9 mouse cellular contexts compared by ENCODE assay signal in genomic region chr12:25190360-25190759, GRCm38 (mm10).
DNase-seq lines count a peak whose midpoint lies in the region; ATAC-seq and TF ChIP-seq lines count a peak whose summit lies in the region.
"Had no signal": no experiment of that assay in that cellular context is flagged by ENCODE, and none has a peak within 500 bp of the region (broad histone marks: within the 10 kb centered on the region; RNA-seq: fewer than 3 reads in every experiment).

No protein-coding gene starts in this region.

- ATAC-seq in lung, embryonic 14.5 days (ENCODE audit: insufficient read depth) = peak; percentile 57; the same call in 1 of the 2 replicates
- ATAC-seq in embryonic facial prominence, embryonic 14.5 days (ENCODE audit: low read depth) = peak; percentile 60; the same call in 1 of the 2 replicates
- ATAC-seq in intestine, embryonic 16.5 days = peak; percentile 94
- ATAC-seq in hindbrain, postnatal 0 days = no peak

- no peaks in the 10 kb centered on the region for H3K4me1 ChIP-seq in lung, embryonic 14.5 days (ENCODE audit: insufficient read depth)
- H3K4me1 ChIP-seq in embryonic facial prominence, embryonic 14.5 days (ENCODE audit: control insufficient read depth, insufficient read depth, low read length) = peaks cover 20% of the 10 kb centered on the region
- peaks cover 16% of the 10 kb centered on the region for H3K4me1 ChIP-seq in intestine, embryonic 16.5 days (ENCODE audit: control insufficient read depth, insufficient read depth, low read length)
- H3K4me1 ChIP-seq in hindbrain, postnatal 0 days (ENCODE audit: insufficient read depth, low read length) = no peaks in the 10 kb centered on the region
- H3K4me1 ChIP-seq: neural tube, embryonic 12.5 days had no signal

- H3K4me2 ChIP-seq in lung, embryonic 14.5 days = no peak overlapping the region
- H3K4me2 ChIP-seq in embryonic facial prominence, embryonic 14.5 days (ENCODE audit: low read depth, low read length) = no peak overlapping the region
- H3K4me2 ChIP-seq in intestine, embryonic 16.5 days (ENCODE audit: low read depth, low read length) = no peak overlapping the region
- no peak overlapping the region for H3K4me2 ChIP-seq in hindbrain, postnatal 0 days (ENCODE audit: low read depth, low read length)
- H3K4me2 ChIP-seq: neural tube, embryonic 12.5 days had no signal

- DNase-seq in lung, embryonic 14.5 days = peak; percentile 46
- DNase-seq in lung, adult 18-20 months = no peak
- peak; percentile 61 for DNase-seq in embryonic facial prominence, embryonic 14.5 days (ENCODE audit: low spot score)
- DNase-seq in naive thymus-derived CD4-positive, alpha-beta T cell, adult 2 months (ENCODE audit: low read depth) = peak; percentile 49
- no peak for DNase-seq in ovary, postnatal 10 days (ENCODE audit: low spot score)
- DNase-seq in hindbrain, postnatal 0 days (ENCODE audit: low spot score) = no peak
- no peak for DNase-seq in adipocyte (ENCODE audit: low spot score)

- no peaks in the 10 kb centered on the region for H3K27me3 ChIP-seq in lung, embryonic 14.5 days (ENCODE audit: insufficient read depth, low read length)
- no peaks in the 10 kb centered on the region for H3K27me3 ChIP-seq in embryonic facial prominence, embryonic 14.5 days (replicated peaks; ENCODE audit: control insufficient read depth, insufficient read depth, low read length)
- no peaks in the 10 kb centered on the region for H3K27me3 ChIP-seq in intestine, embryonic 16.5 days (replicated peaks; ENCODE audit: control insufficient read depth, insufficient read depth, low read length)
- no peaks in the 10 kb centered on the region for H3K27me3 ChIP-seq in hindbrain, postnatal 0 days (ENCODE audit: insufficient read depth, low read length)
- H3K27me3 ChIP-seq: neural tube, embryonic 12.5 days had no signal

- H3K27ac ChIP-seq in lung, embryonic 14.5 days (ENCODE audit: low read depth) = no peak overlapping the region
- no peak overlapping the region; the same call in 1 of the 2 replicates for H3K27ac ChIP-seq in embryonic facial prominence, embryonic 14.5 days (replicated peaks; ENCODE audit: low read depth, low read length)
- H3K27ac ChIP-seq in intestine, embryonic 16.5 days (ENCODE audit: low read length) = peak overlapping the region; percentile 68
- no peak overlapping the region for H3K27ac ChIP-seq in hindbrain, postnatal 0 days
- H3K27ac ChIP-seq: neural tube, embryonic 12.5 days had no signal

- TF ChIP-seq CTCF in lung, embryonic 14.5 days (IDR thresholded peaks at IDR 0.05; ENCODE audit: low read depth) = no peak
- no peak for TF ChIP-seq CTCF in hindbrain, postnatal 0 days (IDR thresholded peaks at IDR 0.05; ENCODE audit: low read depth)

- no peaks in the 10 kb centered on the region for H3K36me3 ChIP-seq in lung, embryonic 14.5 days (ENCODE audit: insufficient read depth)
- H3K36me3 ChIP-seq in embryonic facial prominence, embryonic 14.5 days (ENCODE audit: control insufficient read depth, insufficient read depth, low read length) = no peaks in the 10 kb centered on the region
- H3K36me3 ChIP-seq in intestine, embryonic 16.5 days (ENCODE audit: control insufficient read depth, insufficient read depth, low read length) = no peaks in the 10 kb centered on the region
- H3K36me3 ChIP-seq in hindbrain, postnatal 0 days (ENCODE audit: insufficient read depth, low read length) = no peaks in the 10 kb centered on the region
- H3K36me3 ChIP-seq: neural tube, embryonic 12.5 days had no signal

- H3K9ac ChIP-seq in lung, embryonic 14.5 days = no peak overlapping the region
- no peak overlapping the region for H3K9ac ChIP-seq in embryonic facial prominence, embryonic 14.5 days (ENCODE audit: low read depth, low read length)
- no peak overlapping the region for H3K9ac ChIP-seq in intestine, embryonic 16.5 days (ENCODE audit: low read depth, low read length)
- no peak overlapping the region for H3K9ac ChIP-seq in hindbrain, postnatal 0 days (replicated peaks; ENCODE audit: low read length)
- H3K9ac ChIP-seq: neural tube, embryonic 12.5 days had no signal

- H3K9me3 ChIP-seq in lung, embryonic 14.5 days (ENCODE audit: low read depth, low read length) = no peaks in the 10 kb centered on the region
- H3K9me3 ChIP-seq in embryonic facial prominence, embryonic 14.5 days (ENCODE audit: control insufficient read depth, low read length) = no peaks in the 10 kb centered on the region
- H3K9me3 ChIP-seq in intestine, embryonic 16.5 days (ENCODE audit: control insufficient read depth, low read length) = no peaks in the 10 kb centered on the region
- H3K9me3 ChIP-seq in hindbrain, postnatal 0 days (ENCODE audit: low read length) = no peaks in the 10 kb centered on the region
- H3K9me3 ChIP-seq: neural tube, embryonic 12.5 days had no signal

- 42% methylated on average over 6 of the region's 6 CpGs for WGBS in lung, embryonic 14.5 days
- 37% methylated on average over 6 of the region's 6 CpGs for WGBS in embryonic facial prominence, embryonic 14.5 days
- 33% methylated on average over 6 of the region's 6 CpGs for WGBS in intestine, embryonic 16.5 days
- 63% methylated on average over 6 of the region's 6 CpGs for WGBS in hindbrain, postnatal 0 days

- H3K4me3 ChIP-seq in lung, embryonic 14.5 days (ENCODE audit: low read depth, low read length) = no peak overlapping the region
- no peak overlapping the region for H3K4me3 ChIP-seq in embryonic facial prominence, embryonic 14.5 days (ENCODE audit: low read depth, low read length)
- H3K4me3 ChIP-seq in intestine, embryonic 16.5 days (ENCODE audit: low read length) = no peak overlapping the region
- H3K4me3 ChIP-seq in hindbrain, postnatal 0 days (ENCODE audit: low read length) = no peak overlapping the region
- H3K4me3 ChIP-seq: neural tube, embryonic 12.5 days had no signal

Comparison
In these comparisons a context has a peak if more than half of its experiments do, and no peak if none do; other contexts are left out.
1. DNase-seq: peak in lung, embryonic 14.5 days (single experiment), embryonic facial prominence, embryonic 14.5 days (single experiment) and naive thymus-derived CD4-positive, alpha-beta T cell, adult 2 months (single experiment); none in lung, adult 18-20 months (0 of 2), ovary, postnatal 10 days (single experiment), hindbrain, postnatal 0 days (single experiment) and adipocyte (single experiment).